Mouse (Mus musculus): ENCODE measurements around the gene Tmub1.
A peak's percentile ranks its signal among the peaks of the same experiment; 100 is the strongest.

The Tmub1 gene

DNA sequence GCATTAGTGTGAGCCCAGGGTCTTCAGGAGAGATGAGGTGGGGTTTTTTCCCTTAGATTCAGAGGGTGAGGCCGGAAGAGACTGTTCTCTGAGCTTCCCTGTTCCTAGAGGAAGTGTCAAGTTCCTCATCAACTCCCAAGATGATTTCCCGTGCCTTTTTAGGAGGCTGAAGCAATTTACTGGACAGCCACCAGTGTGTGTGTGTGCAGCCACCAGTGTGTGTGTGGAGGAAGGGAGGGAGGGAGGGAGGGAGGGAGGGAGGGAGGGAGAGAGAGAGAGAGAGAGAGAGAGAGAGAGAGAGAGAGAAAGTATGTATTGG is 6.3 kb upstream of the Tmub1 start:
- DNase-seq (ENCODE audit: low read depth, low spot score): no peak

DNA sequence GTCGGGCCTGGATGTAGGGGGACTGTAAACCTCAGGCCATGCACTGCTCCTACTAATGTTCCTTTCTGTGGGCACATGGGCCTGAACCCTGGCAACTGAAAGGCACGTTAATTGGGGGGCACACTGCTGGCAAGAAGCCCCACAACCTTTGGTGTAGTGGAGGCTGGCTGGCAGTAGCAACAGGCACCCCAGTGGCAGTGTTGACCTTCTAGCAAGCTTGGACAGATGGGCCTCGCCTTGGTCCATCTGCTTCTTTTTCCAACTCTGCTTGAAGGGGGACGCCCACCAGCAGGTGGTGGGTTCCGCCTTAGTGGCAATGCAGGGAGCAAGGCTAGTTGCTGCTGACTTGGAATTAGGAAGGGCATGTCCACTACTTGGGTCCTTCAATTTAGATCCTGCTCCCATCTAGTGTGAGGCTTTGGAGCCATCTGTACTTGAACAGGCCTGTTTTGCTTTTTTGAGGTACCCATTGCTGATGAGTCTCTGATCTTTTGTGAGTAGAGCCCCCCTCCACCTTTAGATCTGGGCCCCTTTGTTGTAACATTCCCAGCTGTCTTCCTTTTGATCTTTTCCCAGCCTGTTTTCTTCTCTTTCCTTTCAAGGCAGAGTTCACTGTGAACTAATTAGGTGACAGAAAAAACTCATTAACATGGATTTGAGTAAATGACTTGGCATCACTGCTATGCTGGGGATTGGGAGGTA is 5.8 kb upstream of the Tmub1 start:
- no peak for DNase-seq (ENCODE audit: low read depth, low spot score)

- DNase-seq (ENCODE audit: low read depth, low spot score): no peak
These were observed 5.1 kb upstream of the Tmub1 start for GRCm38 (mm10) chr5:24452691-24453233.

GRCm38 (mm10) chr5:24452030-24452690 is 4.5 kb upstream of the Tmub1 start, which contains the start of gene Agap3:
TSS of gene Agap3 (plus strand) at chr5:24452177.
- no peak for DNase-seq (ENCODE audit: low read depth, low spot score)

DNA sequence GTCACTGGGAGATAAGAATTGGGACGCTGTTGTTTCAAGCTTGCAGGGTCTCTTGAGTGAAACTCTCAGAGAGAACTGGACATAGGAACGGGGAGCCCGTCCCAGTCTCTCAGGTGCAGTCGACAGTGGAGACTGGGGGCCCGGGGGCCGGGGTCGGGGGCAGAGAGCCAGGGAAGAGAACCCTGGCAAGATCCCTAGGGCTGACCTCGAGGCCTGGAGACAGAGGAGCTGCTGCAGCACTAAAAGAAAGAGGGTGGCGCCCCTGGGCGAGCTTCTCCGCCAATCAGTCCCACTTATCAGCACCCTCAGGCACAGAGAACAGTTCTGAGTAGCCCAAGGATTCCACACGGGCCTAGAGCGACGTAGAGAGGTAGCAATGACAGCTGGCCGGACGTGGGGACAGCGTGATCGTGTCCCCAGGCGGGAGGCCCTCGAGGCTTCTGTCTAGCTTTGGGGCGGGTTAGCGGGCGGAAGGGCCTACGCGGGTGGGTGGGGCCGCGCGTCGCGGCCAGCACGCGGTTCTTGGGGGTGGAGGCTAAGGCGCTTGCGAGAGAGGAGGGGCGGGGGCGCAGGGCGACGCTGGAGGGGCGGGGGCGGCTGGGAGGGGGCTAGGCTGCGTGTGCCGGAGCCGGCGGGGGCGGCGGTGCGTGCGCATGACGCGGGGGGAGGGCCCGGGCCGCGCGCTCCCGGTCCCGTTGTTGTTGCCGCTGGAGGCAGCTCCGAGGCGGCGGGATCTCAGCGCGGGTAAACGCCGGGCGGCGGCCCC is 3.8 kb upstream of the Tmub1 start:
- DNase-seq (ENCODE audit: low read depth, low spot score): peak; percentile 86

DNA sequence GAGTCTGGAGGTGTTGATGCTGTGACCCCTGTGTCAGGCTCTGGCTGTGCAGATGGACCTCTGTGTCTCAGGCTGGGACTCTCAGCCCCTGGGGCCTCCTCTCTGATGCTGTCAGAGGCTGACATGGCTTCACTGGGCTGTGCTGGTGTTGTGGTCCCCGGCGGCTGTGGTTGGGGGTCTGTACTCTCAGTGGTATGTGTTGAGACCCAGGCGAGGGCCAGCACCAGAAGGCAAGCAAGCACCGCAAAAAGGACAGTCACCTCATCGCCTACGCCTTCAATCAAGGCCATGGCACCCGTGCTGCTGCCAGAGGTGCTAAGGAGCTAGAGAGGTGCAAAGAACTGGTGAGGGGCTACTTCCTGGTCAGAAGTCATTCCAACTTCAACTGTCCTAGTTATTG is 1.0 kb downstream of the Tmub1 start:
- no peak for DNase-seq (ENCODE audit: low read depth, low spot score)

DNA sequence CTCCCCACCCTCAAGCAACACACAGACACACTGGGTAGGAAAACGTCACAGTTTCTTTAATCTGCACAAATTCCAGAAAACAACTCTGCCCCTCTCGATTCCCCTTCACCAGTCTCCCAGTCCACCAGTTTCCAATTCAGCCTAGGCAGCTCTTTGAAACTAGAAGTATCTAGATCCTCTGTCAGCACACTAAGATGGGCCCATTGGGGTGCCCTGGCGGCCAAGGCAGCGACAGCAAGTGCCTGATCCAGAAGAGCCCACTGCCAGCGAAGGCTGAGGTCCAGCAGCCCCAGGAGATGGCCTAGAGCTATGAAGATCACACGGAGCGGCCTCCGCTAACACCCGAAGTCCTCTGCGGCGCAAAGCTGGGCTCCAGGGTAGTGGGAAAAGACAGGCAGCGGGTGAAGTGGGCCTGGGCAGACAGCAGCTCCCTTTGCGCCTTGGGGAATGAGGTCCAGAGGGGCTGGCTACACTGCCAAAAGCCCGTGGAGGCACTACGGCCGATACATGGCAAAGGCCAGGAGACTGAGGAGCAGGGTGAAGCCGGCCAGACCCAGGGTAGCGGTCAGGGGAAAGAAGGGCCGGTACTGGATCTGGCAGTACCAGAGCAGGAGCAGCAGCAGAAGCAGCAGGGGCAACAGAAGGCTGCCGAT is 2.1 kb downstream of the Tmub1 start:
- DNase-seq (ENCODE audit: low read depth, low spot score): no peak

- DNase-seq (ENCODE audit: low read depth, low spot score): peak; percentile 90
These were observed 2.8 kb downstream of the Tmub1 start, which contains the start of gene Fastk for GRCm38 (mm10) chr5:24444746-24445427. TSS of gene Fastk (minus strand) at chr5:24445287.

- no peak for DNase-seq (ENCODE audit: low read depth, low spot score)
These were observed 3.7 kb downstream of the Tmub1 start for GRCm38 (mm10) chr5:24443927-24444326.

GRCm38 (mm10) chr5:24443204-24443603 is 4.5 kb downstream of the Tmub1 start:
- no peak for DNase-seq (ENCODE audit: low read depth, low spot score)

- DNase-seq (ENCODE audit: low read depth, low spot score): no peak
These were observed 5.6 kb downstream of the Tmub1 start for GRCm38 (mm10) chr5:24442029-24442428.

- no peak for DNase-seq (ENCODE audit: low read depth, low spot score)
These were observed 6.5 kb downstream of the Tmub1 start for GRCm38 (mm10) chr5:24441187-24441586.

- no peak for DNase-seq (ENCODE audit: low read depth, low spot score)
These were observed 13.7 kb downstream of the Tmub1 start for GRCm38 (mm10) chr5:24433993-24434392.

- DNase-seq (ENCODE audit: low read depth, low spot score): no peak
These were observed 19.1 kb downstream of the Tmub1 start for GRCm38 (mm10) chr5:24428596-24428995.

DNA sequence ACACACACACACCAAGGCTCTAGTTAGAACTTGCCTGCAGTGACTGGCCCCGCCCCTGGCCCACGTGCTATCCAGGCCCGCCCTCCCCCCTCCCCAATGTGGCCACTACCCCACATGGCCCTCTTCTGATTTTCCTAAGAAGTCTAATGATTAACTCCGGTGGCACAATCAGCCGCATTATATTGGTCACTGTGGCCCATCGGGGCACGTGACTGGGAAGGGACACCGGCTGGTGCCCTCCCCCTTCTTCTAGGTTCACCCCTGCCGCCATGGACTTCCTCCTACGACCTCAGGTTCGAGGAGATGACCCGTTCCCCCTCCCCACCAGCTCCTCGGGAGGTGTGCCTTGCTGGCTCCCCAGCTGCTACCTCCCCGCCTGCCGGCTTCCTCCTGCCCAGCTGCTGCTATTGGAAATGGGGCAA is 19.7 kb downstream of the Tmub1 start:
- no peak for DNase-seq (ENCODE audit: low read depth, low spot score)

- no peak for DNase-seq (ENCODE audit: low read depth, low spot score)
These were observed 20.4 kb downstream of the Tmub1 start for GRCm38 (mm10) chr5:24427285-24427633.

- no peak for DNase-seq (ENCODE audit: low read depth, low spot score)
These were observed 20.9 kb downstream of the Tmub1 start for GRCm38 (mm10) chr5:24426556-24427284.

DNA sequence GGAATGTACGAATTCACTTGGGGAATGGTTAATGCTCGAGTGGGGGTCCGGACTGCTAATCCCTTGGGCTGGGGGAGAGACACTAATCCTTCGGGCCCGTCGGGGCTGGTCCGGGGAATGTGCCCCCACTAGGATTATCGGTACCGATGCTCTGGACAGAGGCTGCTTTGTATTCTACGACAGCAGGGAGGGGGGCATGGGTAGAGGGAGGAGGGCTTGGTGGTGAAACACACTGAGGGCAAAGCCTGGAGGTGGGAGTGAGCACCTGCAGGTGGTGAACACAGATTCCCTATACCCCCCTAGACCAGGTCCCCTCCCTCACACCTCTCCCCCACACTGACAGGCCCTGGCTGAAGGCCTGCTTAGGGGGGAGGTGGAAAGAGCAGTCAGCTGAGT is 21.6 kb downstream of the Tmub1 start:
- DNase-seq (ENCODE audit: low read depth, low spot score): no peak

DNA sequence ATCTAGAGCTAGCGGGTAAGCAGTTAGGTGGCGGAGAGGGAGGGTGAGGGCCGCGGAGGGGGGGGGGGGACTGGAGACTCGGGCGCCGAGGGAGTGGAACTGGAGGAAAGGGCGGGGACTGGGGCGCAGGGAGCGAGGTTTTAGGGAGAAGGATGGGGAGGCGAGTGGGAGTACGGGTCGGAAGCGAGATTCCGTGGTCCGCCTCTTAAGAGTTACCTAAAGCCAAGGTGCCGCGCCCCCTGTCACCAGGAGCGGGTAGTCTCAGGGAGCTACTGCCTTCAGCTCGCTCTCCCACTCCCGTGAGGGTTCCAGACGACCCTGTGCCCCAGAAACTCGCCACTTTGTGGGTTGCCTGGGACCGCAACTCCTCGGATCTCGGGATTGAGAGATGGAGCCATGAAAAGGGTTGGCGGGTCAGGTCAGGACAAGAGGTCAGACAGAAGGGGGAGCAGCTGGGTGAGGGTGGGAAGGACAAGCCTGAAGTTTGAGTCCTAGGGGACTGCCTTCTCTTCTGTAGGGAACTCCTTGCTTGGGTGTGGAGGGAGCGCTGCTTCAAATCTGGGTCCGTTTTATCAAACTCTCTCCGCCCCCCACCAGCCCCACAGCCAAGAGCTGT is 22.1 kb downstream of the Tmub1 start:
- peak; percentile 24 for DNase-seq (ENCODE audit: low read depth, low spot score)

DNA sequence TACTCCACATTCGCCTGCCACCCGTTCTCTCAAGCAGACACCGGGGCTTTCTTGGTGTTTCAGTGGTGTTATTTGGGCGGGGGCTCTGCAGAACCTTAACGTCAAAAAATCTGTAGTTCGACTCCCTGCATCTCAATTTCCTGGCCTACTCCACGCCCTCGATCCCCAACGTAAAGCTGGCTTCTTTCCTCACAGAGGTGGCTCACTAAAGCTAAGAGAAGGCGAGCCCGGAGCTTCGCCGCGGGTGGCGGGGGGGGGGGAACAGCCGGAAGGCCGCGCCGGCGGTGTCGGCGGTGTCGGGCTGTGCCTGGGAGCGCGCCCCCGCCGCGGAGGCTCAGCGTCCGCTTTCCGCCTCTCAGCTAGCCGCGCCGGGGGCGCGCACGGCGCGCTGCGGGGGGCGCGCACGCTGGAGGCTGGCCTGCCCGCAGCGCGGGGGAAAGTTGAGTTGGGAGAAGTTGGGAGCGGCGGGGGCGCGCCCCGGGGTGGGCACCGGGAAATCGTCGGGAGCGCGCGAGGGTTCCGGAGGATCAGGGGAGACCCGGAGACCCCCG is 22.7 kb downstream of the Tmub1 start:
- DNase-seq (ENCODE audit: low read depth, low spot score): peak; percentile 75
